Mouse (Mus musculus) adrenal gland, adult 10 weeks (tissue): ENCODE data around the gene Mgst2. TPM values are rescaled to one million over a fixed set of nuclear protein-coding genes. Genes with fewer than 3 reads are reported as not detected.

Source experiments
- polyA plus RNA-seq: library from polyadenylated mRNA; stranded (reverse); fragments of 350-450 nt; fragmentation: Illumina TruSeq; extraction: RNeasy Lipid Tissue Mini Kit (QIAGEN cat#74804); gene quantifications from one replicate; pipeline ENCODE4 v1.2.3, GENCODE M21; 2014; ENCODE audit warnings: low read depth, low replicate concordance

Gene Mgst2
- 36.3 TPM for polyA plus RNA-seq

GRCm38 (mm10) chr3:51660060-51660459 is at the start of gene Mgst2:
TSS of gene Mgst2 (plus strand) at chr3:51660360.

Other genes with a start within 250 kb of the Mgst2 start
- gene Naa15, start 245.2 kb upstream of the Mgst2 start, polyA plus RNA-seq: 355 TPM
- 31.3 TPM for gene Rab33b, start 176.4 kb upstream of the Mgst2 start, polyA plus RNA-seq
- 82.8 TPM for gene Setd7, start 99.5 kb upstream of the Mgst2 start, polyA plus RNA-seq